Mouse (Mus musculus) liver, embryonic 13.5 days (tissue): Measurements from ENCODE around the gene Serpina11. TPM values are rescaled to one million over a fixed set of nuclear protein-coding genes. Genes with fewer than 3 reads are reported as not detected.

Source experiments
- polyA plus RNA-seq: library from polyadenylated mRNA; unstranded; fragments of >200 nt; fragmentation: Nextera tagmentation; extraction: Ambion mirVana; gene quantifications from 2 replicates; pipeline ENCODE4 v1.2.1, GENCODE M21; 2015

Gene Serpina11
- polyA plus RNA-seq, 1 experiment from 2014 or later = 5.4 TPM

Other genes starting within 250 kb of the Serpina11 start
- 113 and 126 TPM in 2 replicates for gene Serpina1d, start 216.4 kb downstream of the Serpina11 start, polyA plus RNA-seq
- gene Serpina1b, start 159.6 kb downstream of the Serpina11 start, polyA plus RNA-seq = 465 and 505 TPM in 2 replicates
- gene Serpina1a, start 126.4 kb downstream of the Serpina11 start, polyA plus RNA-seq = 280 and 331 TPM in 2 replicates
- 90.8 and 93.1 TPM in 2 replicates for gene Serpina1c, start 85.1 kb downstream of the Serpina11 start, polyA plus RNA-seq
- gene Serpina1e, start 31.0 kb downstream of the Serpina11 start, polyA plus RNA-seq = 82.4 and 89.4 TPM in 2 replicates
- gene Serpina9, start 23.8 kb upstream of the Serpina11 start, polyA plus RNA-seq = not detected in 2 replicates
- 0.06 TPM in 1 of 2 replicates, not detected in the other for gene Serpina12, start 54.5 kb upstream of the Serpina11 start, polyA plus RNA-seq
- 0.05 TPM in 1 of 2 replicates, not detected in the other for gene Serpina5, start 111.2 kb upstream of the Serpina11 start, polyA plus RNA-seq
- gene Serpina3a, start 122.8 kb upstream of the Serpina11 start, polyA plus RNA-seq = not detected in 2 replicates
- gene Serpina3b, start 138.0 kb upstream of the Serpina11 start, polyA plus RNA-seq = 0.06 and 0.20 TPM in 2 replicates
- gene Serpina3c, start 163.9 kb upstream of the Serpina11 start, polyA plus RNA-seq = not detected in 2 replicates
- gene Serpina3f, start 224.6 kb upstream of the Serpina11 start, polyA plus RNA-seq = 0.17 and 0.20 TPM in 2 replicates
- 1.4 and 1.9 TPM in 2 replicates for gene Serpina3g, start 246.3 kb upstream of the Serpina11 start, polyA plus RNA-seq